Mouse (Mus musculus) kidney, adult 2 months (tissue): ENCODE measurements around the gene Adra1d.

Experiments
- CTCF ChIP-seq: fragments of 200-500 bp; conservative IDR thresholded peaks from 2 replicates; pipeline ENCODE4 v1.5.1; 2011; ENCODE audit warnings: low read depth, mild to moderate bottlenecking, control low read depth, low read length, moderate library complexity, mixed read lengths; ENCODE audit not compliant: insufficient read depth, insufficient read length
- POLR2A ChIP-seq: fragments of 200-500 bp; IDR thresholded peaks from one replicate; pipeline ENCODE4 v1.6.1; 2011; ENCODE audit warnings: low read depth, low read length, control low read depth

DNA sequence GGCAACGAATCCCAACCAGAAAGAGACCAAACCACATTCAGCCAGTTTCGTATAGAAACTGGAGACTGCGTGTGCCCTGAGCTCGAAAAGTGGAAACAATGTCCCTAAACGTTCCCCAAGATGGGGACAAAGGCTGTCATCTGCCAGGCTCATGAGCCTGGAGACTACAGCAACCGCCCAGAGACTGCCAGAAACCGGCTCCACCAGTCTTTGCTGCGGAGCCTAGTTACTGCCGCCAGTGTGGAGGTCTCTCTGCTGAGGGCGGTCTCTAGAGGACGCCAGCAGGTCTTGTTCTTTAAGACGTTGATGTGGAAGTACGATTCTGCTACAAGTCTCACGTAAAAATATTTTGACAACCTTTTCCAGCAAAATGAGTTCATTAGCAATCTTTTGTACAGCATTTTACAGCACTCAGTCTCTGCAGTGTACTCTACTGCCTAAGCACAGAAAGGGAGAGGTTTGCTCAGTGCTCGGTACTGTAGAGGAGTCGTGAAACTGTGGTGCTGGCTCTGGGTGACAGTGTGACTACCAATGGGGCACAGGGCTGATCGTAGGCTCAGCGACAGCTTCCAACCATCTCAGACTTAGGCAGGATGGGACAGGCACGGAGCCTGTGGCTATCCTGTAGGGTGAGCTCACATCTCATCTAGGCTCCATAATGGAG is 15.2 kb downstream of the Adra1d start:
- TF ChIP-seq CTCF (no peak), POLR2A (no peak)
